Mouse (Mus musculus) bone marrow macrophage, adult 2 months (primary cell): ENCODE measurements around the gene Cpa5. TPM values are rescaled to one million over a fixed set of nuclear protein-coding genes. Genes with fewer than 3 reads are reported as not detected.

ENCODE experiments used
- H3K27ac ChIP-seq: 2 replicates; pipeline ENCODE4 v1.5.1; 2012; ENCODE audit warnings: low read depth, low read length; ENCODE audit not compliant: insufficient read depth
- H3K4me1 ChIP-seq: 2 replicates; pipeline ENCODE4 v1.6.1; 2012; ENCODE audit warnings: low read length; ENCODE audit not compliant: control insufficient read depth, insufficient read depth
- H3K4me3 ChIP-seq: 2 replicates; pipeline ENCODE4 v1.5.1; 2012; ENCODE audit warnings: mild to moderate bottlenecking, low read length, moderate library complexity; ENCODE audit not compliant: insufficient read depth
- CTCF ChIP-seq: IDR thresholded peaks from 2 replicates; pipeline ENCODE4 v1.5.1; 2012; ENCODE audit warnings: low read depth, mild to moderate bottlenecking, low read length, moderate library complexity
- POLR2A ChIP-seq: IDR thresholded peaks from 2 replicates; pipeline ENCODE4 v1.6.1; 2012; ENCODE audit warnings: mild to moderate bottlenecking, low read depth, low read length, borderline replicate concordance
- polyA plus RNA-seq: library from polyadenylated mRNA; stranded (reverse); fragments of >200 nt; gene quantifications from 2 replicates; pipeline ENCODE4 v1.2.4, GENCODE M21; 2012; ENCODE audit not compliant: missing spikeins, insufficient read depth, insufficient read length

Gene Cpa5
- polyA plus RNA-seq, 1 experiment = not detected

GRCm38 (mm10) chr6:30600033-30600432, 10.8 kb upstream of the Cpa5 start:
- H3K4me3 ChIP-seq = no peak overlapping the region
- TF ChIP-seq CTCF (no peak), POLR2A (no peak)
- no peaks in the 10 kb centered on the region for H3K4me1 ChIP-seq
- no peak overlapping the region for H3K27ac ChIP-seq

- H3K27ac ChIP-seq = no peak overlapping the region
- H3K4me1 ChIP-seq = no peaks in the 10 kb centered on the region
- TF ChIP-seq POLR2A = no peak
- no peak for TF ChIP-seq CTCF
- no peak overlapping the region for H3K4me3 ChIP-seq
Observed at GRCm38 (mm10) chr6:30600995-30601394, 9.8 kb upstream of the Cpa5 start.

GRCm38 (mm10) chr6:30604342-30604867, 6.4 kb upstream of the Cpa5 start:
- no peak for TF ChIP-seq POLR2A
- no peak for TF ChIP-seq CTCF
- Histone ChIP-seq H3K4me3 (no peak overlapping the region), H3K27ac (no peak overlapping the region)

GRCm38 (mm10) chr6:30605111-30605510, 5.7 kb upstream of the Cpa5 start:
- Histone ChIP-seq H3K4me3 (no peak overlapping the region), H3K27ac (no peak overlapping the region), H3K4me1 (no peaks in the 10 kb centered on the region)
- TF ChIP-seq POLR2A (no peak), CTCF (no peak)

More at GRCm38 (mm10) chr6:30604342-30604867, 6.4 kb upstream of the Cpa5 start:
- no peaks in the 10 kb centered on the region for H3K4me1 ChIP-seq

- Histone ChIP-seq H3K4me1 (no peaks in the 10 kb centered on the region), H3K27ac (no peak overlapping the region), H3K4me3 (no peak overlapping the region)
- TF ChIP-seq CTCF (no peak), POLR2A (no peak)
Observed at GRCm38 (mm10) chr6:30605672-30606071, 5.1 kb upstream of the Cpa5 start.

- no peak for TF ChIP-seq CTCF
- TF ChIP-seq POLR2A = no peak
- peaks cover under 1% of the 10 kb centered on the region; the same call in 1 of the 2 replicates for H3K4me1 ChIP-seq
- H3K4me3 ChIP-seq = no peak overlapping the region
- no peak overlapping the region for H3K27ac ChIP-seq
Observed at GRCm38 (mm10) chr6:30611212-30611611, 402 bp downstream of the Cpa5 start.

- Histone ChIP-seq H3K4me1 (peaks cover 14% of the 10 kb centered on the region), H3K27ac (no peak overlapping the region), H3K4me3 (no peak overlapping the region)
- TF ChIP-seq POLR2A (no peak), CTCF (no peak)
Observed at GRCm38 (mm10) chr6:30614251-30614650, 3.4 kb downstream of the Cpa5 start.

- Histone ChIP-seq H3K4me3 (no peak overlapping the region), H3K4me1 (peaks cover 14% of the 10 kb centered on the region), H3K27ac (no peak overlapping the region)
- no peak for TF ChIP-seq POLR2A
- TF ChIP-seq CTCF = no peak
Observed at GRCm38 (mm10) chr6:30615741-30616140, 4.9 kb downstream of the Cpa5 start.

GRCm38 (mm10) chr6:30616491-30616941, 5.7 kb downstream of the Cpa5 start:
- Histone ChIP-seq H3K4me1 (peaks cover 14% of the 10 kb centered on the region), H3K27ac (no peak overlapping the region), H3K4me3 (no peak overlapping the region)
- TF ChIP-seq POLR2A (no peak), CTCF (no peak)

- Histone ChIP-seq H3K4me1 (peaks cover 14% of the 10 kb centered on the region), H3K4me3 (peak overlapping the region; percentile 37), H3K27ac (no peak overlapping the region)
- TF ChIP-seq CTCF (no peak), POLR2A (no peak)
Observed at GRCm38 (mm10) chr6:30617020-30617958, 6.5 kb downstream of the Cpa5 start.
